Mouse (Mus musculus) testis, postnatal 10 days (tissue): Measurements from ENCODE around the gene Olfr90.

Source experiments
- DNase-seq: peaks from one replicate; pipeline ENCODE4 v3.0.0; 2021; ENCODE audit warnings: low spot score

Olfr90 gene

DNA sequence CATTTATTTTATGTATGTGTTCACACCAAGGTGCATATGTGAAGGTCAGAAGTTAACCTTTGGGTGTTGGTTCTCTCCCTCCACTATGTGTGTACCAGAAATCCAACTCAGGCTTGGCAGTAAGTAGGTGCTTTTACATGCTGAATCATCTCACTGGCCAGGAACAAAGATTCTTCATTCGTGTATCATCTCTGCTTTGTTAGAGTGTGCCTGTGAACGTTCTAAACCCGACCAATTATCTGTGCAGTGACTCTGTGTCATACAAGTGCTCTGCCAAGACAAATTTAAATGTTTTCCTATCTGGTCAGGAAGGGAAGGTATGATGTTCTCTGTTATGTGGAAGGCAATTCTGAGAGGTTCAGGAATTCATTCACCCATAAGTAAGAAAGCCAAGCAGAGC lies 26.9 kb downstream of the Olfr90 start:
- DNase-seq = no peak

DNA sequence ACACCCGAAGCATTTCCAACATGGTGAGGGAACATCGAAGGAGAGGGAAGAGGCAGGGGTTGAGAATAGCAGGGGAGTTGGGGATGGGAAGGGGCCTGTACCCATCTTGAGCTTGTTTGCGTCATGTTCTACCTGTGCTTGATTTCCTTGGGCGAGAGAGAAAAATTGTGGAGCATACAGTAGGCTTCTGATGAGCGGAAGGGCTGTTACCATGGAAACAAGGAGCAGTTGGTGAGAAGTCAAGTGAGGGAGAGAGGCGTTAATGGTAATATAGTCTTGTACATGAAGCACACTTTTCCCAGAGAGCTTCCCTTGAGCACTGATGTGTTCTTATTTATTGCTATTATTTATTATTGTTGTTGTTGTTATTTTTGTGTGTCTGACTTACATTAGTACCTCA lies 31.3 kb downstream of the Olfr90 start:
- no peak for DNase-seq

DNA sequence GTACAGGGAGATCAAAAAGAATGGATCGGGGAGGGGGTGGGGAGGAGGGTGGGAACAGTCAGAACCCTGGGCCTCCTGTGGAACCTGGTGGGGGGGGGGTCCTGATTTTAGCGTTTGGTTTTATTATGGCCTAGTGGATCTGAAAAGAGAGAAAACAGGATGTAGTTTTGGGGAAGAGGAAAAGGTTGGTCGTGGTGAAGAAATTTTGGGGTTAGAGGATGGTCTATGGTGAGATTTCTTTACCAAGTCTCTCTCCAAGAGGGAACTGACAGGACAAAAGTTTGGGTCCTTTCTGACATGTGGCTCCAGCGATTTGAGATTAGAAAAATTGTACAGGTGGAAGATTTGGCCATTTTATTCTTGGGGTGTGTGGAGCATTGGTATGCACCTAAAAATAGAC lies 36.6 kb downstream of the Olfr90 start:
- no peak for DNase-seq

DNA sequence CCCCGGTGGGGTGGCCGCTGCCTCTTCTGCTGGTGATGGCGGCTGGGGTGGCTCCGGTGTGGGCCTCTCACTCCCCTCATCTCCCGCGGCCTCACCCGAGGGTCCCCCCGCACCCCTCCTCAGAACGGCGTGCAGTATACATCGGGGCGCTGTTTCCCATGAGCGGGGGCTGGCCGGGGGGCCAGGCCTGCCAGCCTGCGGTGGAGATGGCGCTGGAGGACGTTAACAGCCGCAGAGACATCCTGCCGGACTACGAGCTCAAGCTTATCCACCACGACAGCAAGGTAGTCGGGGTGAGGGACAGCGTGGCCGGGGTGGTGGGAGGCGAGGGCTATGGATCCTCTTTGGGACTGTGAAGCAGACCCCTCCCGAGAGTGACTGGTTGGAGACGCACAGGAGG lies 37.4 kb downstream of the Olfr90 start:
- peak; percentile 51 for DNase-seq

DNA sequence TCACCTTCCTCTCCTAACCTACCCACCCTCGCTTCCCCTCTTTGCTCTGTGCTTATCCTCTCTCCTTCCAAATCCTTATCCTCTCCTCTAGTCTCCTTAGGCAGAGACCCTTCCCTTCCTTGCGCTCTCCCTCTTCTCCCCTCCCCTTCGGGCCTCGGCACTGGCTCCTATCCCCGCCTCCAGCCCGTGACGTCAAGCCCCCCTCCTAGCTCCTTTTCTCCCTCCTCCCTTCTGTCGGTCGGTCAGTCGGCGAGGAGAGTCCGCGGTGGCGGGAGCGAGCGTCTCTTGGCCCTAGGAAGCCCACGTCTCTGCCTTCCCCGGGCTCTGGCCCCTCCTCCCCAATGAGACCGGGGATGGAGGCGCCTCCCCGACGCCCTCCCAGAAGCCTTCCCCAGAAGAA lies 37.9 kb downstream of the Olfr90 start:
- DNase-seq = peak; percentile 84

DNA sequence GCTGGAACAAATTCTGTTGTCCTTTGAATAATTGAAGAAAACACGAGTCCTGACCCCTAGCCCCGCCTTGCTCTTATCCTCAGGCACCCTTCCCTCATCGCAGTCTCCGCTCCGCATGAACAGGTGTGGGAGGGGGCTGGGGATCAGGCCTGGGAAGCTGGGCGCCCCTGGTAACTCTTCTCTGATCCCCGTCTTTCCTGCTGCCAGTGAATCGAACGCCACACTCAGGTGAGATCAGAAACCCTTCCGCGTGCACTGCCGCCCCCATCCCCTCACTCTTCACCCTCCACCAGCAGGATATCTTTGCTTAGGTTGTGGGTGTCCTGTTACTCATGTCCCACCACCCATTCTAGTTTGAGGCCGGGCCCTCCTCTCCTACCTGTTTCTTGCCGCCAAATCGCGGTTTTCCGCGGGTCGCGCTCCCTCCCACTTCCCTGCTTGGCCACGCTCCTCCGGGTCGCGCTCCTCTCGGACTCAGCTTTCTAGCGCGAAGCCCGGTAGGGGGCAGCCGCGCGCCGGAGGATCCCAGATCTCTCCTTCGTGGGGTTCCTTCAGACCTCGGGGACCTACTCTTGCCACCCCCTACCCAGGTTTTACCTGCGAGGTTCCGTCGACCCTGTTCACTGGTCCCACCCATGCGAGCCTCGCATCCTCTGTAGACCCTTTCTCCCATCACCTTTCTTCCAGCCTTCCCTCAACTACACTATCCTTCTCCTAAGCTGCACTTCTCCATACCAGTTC lies 38.6 kb downstream of the Olfr90 start:
- peak; percentile 91 for DNase-seq

DNA sequence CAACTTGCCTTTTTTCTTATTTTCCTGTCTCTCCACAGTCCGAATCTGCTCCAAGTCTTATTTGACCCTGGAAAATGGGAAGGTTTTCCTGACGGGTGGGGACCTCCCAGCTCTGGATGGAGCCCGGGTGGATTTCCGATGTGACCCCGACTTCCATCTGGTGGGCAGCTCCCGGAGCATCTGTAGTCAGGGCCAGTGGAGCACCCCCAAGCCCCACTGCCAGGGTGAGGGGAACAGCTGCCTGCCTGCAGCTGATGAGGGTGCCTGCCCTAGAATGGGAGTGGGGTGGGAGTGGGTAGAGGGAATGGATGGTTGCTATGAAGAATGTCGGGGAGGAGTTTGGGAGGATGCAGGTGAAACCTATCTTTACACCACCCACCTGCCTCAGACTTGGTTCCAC lies 39.9 kb downstream of the Olfr90 start:
- DNase-seq = no peak

DNA sequence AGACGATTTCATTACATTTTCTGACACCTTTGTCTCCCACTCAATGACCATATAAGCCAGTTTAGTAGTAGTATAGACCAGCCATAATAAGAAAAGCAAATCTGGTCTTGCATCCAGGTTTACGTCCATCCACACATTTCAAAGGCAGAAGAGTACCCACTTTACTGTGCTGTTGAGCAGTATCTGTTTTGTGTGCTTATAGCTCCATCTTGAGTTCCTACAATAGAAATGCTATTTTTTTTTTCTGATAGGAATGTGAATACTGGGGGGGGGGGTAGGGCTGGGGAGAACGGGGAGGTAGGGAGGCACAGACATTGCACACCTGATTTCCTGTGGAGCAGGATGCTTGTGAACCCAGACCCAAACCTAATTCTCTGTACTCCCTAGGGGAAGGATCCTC lies 40.3 kb downstream of the Olfr90 start:
- no peak for DNase-seq

DNA sequence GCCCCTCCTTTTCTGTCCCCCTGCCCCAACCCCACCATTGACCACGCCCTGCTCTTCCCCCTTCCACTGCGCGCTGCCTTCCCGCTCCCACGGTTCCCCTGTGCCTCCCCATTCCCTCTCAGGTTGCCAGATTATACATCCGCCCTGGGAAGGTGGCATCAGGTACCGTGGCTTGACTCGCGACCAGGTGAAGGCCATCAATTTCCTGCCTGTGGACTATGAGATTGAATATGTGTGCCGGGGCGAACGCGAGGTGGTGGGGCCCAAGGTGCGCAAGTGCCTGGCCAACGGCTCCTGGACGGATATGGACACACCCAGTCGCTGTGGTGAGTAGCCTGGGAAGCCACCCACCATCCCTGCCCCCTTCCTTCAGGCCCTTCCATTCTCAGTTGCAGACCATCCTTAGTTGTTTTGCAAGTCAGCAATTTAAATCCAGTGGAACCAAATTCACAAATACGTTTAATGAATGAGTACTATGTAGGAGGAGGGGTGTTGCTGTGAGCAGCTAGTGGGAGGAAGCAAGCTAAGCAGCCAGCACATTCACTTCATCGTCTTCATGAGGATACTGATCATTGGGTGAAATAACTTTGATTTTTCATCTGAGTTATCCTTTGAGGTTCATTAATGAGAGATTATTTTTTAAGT lies 40.8 kb downstream of the Olfr90 start:
- DNase-seq = no peak

DNA sequence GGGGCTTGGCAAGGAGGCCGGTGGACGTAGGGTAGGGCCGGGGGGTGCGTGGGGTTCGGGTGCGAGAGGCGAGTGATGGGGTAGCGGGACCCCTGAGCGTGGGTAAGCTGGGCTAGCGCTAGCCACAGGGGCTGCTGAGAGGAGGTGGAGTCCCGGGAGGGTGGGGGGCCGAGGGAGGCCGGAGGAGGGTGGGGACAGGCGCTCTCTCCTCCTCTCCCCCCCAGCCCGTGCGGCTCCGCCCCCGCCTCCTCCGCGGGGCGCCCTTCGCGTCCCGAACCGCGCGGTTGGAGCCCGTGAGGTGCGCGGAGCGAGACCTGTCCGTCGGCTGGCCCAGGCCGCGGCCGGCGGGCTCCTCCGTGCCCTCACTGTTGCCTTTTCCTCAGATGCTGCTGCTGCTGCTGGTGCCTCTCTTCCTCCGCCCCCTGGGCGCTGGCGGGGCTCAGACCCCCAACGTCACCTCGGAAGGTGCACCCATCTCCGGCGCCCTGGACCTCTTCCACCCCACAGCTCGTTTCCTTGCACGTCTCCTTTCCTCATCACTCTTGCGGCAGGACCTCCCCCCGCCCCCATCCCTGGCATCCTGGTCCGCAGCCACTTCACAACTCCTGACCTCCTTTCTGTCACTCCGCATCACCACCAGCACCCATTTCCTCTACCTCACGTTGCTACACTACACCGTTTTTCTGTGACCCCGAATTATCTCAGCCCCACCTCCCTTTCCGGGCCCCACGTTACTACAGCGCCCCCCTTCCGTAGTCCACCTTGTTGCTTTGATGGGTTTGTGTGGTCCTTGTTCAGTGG lies 41.8 kb downstream of the Olfr90 start:
- peak; percentile 75 for DNase-seq

DNA sequence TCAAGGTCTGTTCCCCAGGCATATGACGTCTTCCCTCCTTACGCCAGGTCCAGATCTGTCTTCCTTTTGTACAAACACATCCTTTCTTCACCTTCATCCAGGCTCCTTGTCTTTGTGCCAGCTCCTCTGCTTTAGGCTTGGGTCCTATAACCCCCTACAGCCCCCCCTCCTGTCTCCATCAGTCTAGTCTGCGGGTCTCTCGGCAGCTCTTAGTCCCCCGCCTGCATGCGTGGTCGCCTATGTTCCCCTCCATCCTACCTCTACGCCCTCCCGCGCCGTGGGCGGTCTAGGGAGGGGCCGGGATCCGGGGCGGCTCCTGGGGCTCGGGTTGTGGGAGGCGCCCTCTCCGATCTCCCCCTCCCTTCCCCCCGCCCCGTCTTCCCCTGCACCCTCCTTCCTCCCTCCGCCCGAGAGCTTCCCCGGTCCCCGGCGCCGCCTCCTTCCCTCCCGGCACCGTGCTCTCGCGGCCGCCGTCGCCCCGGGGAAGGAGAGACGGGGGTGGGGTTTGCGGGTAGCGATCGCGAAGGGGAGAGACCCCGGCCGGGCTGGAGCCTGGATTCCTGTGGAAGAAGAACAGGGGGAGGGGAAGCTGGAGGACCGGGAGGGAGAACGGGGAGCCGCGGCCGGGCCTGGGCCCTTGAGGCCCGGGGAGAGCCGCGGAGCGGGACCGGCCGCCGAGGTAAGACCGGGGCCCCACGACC lies 42.5 kb downstream of the Olfr90 start, which contains the start of gene Gabbr1:
TSS of gene Gabbr1 (plus strand) at position 356 of the 701 bp plus-strand sequence.
- DNase-seq = peak; percentile 84

DNA sequence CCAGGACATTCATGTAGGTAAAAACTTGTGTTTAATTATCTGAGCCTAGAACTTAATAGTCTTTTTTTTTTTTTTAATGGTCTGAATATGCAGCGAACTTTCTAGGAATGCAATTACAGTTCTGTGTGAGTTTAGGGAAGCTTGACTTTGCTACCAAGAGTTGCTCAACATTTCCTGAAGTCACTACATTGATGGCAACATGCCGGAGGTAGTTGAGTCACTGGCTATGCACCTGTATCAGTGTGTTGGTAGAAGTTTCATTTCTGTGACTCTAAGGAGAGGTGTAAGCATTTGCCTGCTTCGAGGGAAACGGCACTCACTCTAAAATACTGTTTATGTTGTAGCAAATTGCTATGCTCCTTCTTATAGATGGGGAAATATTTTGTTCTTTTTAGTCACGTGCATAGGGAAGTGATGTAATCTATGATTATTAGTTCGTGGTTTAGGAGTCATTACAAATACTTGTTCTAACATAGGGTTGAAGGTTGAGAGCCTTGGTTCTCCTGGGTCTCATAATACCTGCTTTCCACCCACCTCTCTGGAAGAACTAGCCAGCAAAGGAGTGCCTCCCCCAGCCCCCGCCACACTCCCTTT lies 43.6 kb downstream of the Olfr90 start:
- DNase-seq = no peak

DNA sequence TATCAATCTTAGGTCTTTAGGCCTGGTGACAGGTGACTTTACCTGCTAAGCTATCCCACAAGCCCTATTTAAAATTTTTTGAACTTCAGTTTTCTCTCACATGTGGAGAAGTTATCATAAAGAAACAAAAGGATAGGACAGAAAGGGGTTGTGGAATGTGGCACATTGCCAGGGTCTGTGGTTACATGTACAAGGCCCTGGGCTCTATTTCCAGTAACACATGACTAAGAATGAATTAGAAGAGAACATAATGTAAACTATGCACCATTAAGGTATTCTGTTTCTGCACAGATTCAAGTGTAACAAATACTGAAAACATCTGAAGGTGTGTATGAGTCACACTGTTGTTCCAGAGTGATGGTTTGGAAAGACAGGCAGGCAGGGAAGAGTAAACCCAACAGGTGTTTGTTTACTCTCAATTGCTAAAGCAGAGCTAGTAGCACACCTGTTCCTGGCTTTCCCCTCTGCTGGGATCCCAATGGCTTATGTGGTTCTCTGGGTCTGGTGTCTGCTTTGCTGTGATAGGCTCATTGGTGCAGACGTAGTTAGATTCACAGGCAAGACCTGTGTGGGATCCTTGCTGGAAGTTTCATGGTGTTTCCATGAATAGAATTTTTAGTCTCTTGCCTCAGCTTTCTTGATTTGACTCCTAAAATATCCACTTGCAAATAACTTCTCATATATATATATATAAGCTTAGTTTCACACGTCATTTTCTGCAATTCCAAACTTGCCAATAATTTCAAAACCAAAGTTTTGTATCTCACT lies 49.0 kb downstream of the Olfr90 start:
- no peak for DNase-seq
